Mouse (Mus musculus) CH12.LX (cell line): ENCODE measurements at regions not wholly inside any gene's neighbourhood (a gene's known extent, or its start where the extent isn't known, plus 50 kb on each side); places are given as distances from the start of the nearest gene placed in this dataset.

Experiments
- DNase-seq: peaks from one replicate; pipeline ENCODE4 v3.0.0-alpha.2; 2013; ENCODE audit errors: extremely low read depth
- H3K27ac ChIP-seq: 2 replicates; pipeline ENCODE4 v1.5.1; 2012; ENCODE audit warnings: low read depth, mild to moderate bottlenecking, control low read depth, moderate library complexity; ENCODE audit not compliant: insufficient read depth
- H3K27me3 ChIP-seq: replicated peaks from 2 replicates; pipeline ENCODE3; 2012; ENCODE audit warnings: inconsistent platforms
- H3K36me3 ChIP-seq, 2 experiments: replicated peaks in 1 of 2; 2 replicates each; pipeline versions ENCODE3 to v1.6.1; 2012; ENCODE audit warnings: inconsistent platforms in 1 of 2, low read length in 1 of 2, mild to moderate bottlenecking in 1 of 2, mixed read lengths in 1 of 2, moderate library complexity in 1 of 2; ENCODE audit not compliant: control insufficient read depth in 1 of 2, insufficient read depth in 1 of 2
- H3K4me1 ChIP-seq, 2 experiments: 2 replicates each; pipeline ENCODE4 v1.6.1; 2012; ENCODE audit warnings: inconsistent platforms in 1 of 2, moderate library complexity in 1 of 2; ENCODE audit not compliant: insufficient read depth in 2 of 2, control insufficient read depth in 1 of 2
- H3K4me2 ChIP-seq: 2 replicates; pipeline ENCODE4 v1.6.1; 2012; ENCODE audit warnings: low read depth, mild to moderate bottlenecking, control low read depth; ENCODE audit not compliant: poor library complexity, insufficient read depth, severe bottlenecking
- H3K4me3 ChIP-seq, 3 experiments: fragments of 150-350 bp in 1 of 3; sonication (generic) in 1 of 3; replicated peaks in 1 of 3; 2 replicates each; pipeline versions ENCODE3 to v1.5.1; 2011 to 2012; ENCODE audit warnings: low read depth in 2 of 3, low read length in 2 of 3, mild to moderate bottlenecking in 2 of 3, moderate library complexity in 2 of 3, control low read depth in 1 of 3, improper control_type of control experiment in 1 of 3, inconsistent platforms in 1 of 3, mixed read lengths in 1 of 3; ENCODE audit not compliant: poor library complexity in 1 of 3
- H3K79me2 ChIP-seq: replicated peaks from 2 replicates; pipeline ENCODE4 v1.6.1; 2012; ENCODE audit warnings: mild to moderate bottlenecking, moderate library complexity; ENCODE audit not compliant: control insufficient read depth, poor library complexity, insufficient read depth, severe bottlenecking; ENCODE audit errors: extremely low read depth
- H3K9ac ChIP-seq: 2 replicates; pipeline ENCODE4 v1.6.1; 2012; ENCODE audit warnings: low read depth, mild to moderate bottlenecking, control low read depth, moderate library complexity; ENCODE audit not compliant: insufficient read depth
- H3K9me3 ChIP-seq: replicated peaks from 2 replicates; pipeline ENCODE3; 2012; ENCODE audit warnings: low read length, inconsistent platforms, mixed read lengths
- BHLHE40 ChIP-seq: IDR thresholded peaks from 2 replicates; pipeline ENCODE4 v1.6.1; 2011; ENCODE audit warnings: mild to moderate bottlenecking, low read depth, low read length, improper control_type of control experiment
- CHD1 ChIP-seq: IDR thresholded peaks from 2 replicates; pipeline ENCODE4 v1.6.1; 2012; ENCODE audit warnings: low read depth, low read length, improper control_type of control experiment, inconsistent platforms
- ELF1 ChIP-seq: IDR thresholded peaks from 2 replicates; pipeline ENCODE4 v1.6.1; 2014; ENCODE audit warnings: low read depth, mild to moderate bottlenecking, inconsistent platforms, low read length, improper control_type of control experiment
- ETS1 ChIP-seq: conservative IDR thresholded peaks from 2 replicates; pipeline ENCODE4 v1.6.1; 2012; ENCODE audit warnings: low read depth, mild to moderate bottlenecking, inconsistent platforms, low read length, improper control_type of control experiment, moderate library complexity
- GABPA ChIP-seq: IDR thresholded peaks from 2 replicates; pipeline ENCODE4 v1.6.1; 2012; ENCODE audit warnings: low read depth, low read length, improper control_type of control experiment, inconsistent platforms; ENCODE audit not compliant: insufficient replicate concordance
- IRF4 ChIP-seq: IDR thresholded peaks from 2 replicates; pipeline ENCODE4 v1.6.1; 2014; ENCODE audit warnings: low read depth, mild to moderate bottlenecking, inconsistent platforms, low read length, improper control_type of control experiment
- JUND ChIP-seq: conservative IDR thresholded peaks from 2 replicates; pipeline ENCODE4 v1.6.1; 2011; ENCODE audit warnings: low read depth, low read length, improper control_type of control experiment
- MAX ChIP-seq: IDR thresholded peaks from 2 replicates; pipeline ENCODE4 v1.6.1; 2011; ENCODE audit warnings: low read length, improper control_type of control experiment
- MAZ ChIP-seq: IDR thresholded peaks from 2 replicates; pipeline ENCODE4 v1.6.1; 2012; ENCODE audit warnings: low read depth, mild to moderate bottlenecking, inconsistent platforms, low read length, improper control_type of control experiment, moderate library complexity
- MEF2A ChIP-seq: IDR thresholded peaks from 2 replicates; pipeline ENCODE4 v1.6.1; 2014; ENCODE audit warnings: low read depth, mild to moderate bottlenecking, inconsistent platforms, low read length, improper control_type of control experiment, borderline replicate concordance
- MYC ChIP-seq: IDR thresholded peaks from 2 replicates; pipeline ENCODE4 v1.6.1; 2011; ENCODE audit warnings: low read depth, mild to moderate bottlenecking, improper control_type of control experiment, low read length
- NELFE ChIP-seq: IDR thresholded peaks from 2 replicates; pipeline ENCODE4 v1.6.1; 2011; ENCODE audit warnings: low read depth, low read length, improper control_type of control experiment
- PAX5 ChIP-seq: IDR thresholded peaks from 2 replicates; pipeline ENCODE4 v1.6.1; 2012; ENCODE audit warnings: low read length, inconsistent platforms, mixed read lengths
- POLR2A ChIP-seq: IDR thresholded peaks from 2 replicates; pipeline ENCODE4 v1.6.1; 2011; ENCODE audit warnings: low read depth, mild to moderate bottlenecking, improper control_type of control experiment, low read length
- RAD21 ChIP-seq: IDR thresholded peaks from 2 replicates; pipeline ENCODE4 v1.6.1; 2011; ENCODE audit warnings: low read depth, mild to moderate bottlenecking, low read length, improper control_type of control experiment, moderate library complexity
- RCOR1 ChIP-seq: conservative IDR thresholded peaks from 2 replicates; pipeline ENCODE4 v1.6.1; 2012; ENCODE audit warnings: low read depth, mild to moderate bottlenecking, inconsistent platforms, low read length, improper control_type of control experiment
- SIN3A ChIP-seq: IDR thresholded peaks from 2 replicates; pipeline ENCODE4 v1.6.1; 2012; ENCODE audit warnings: low read length, improper control_type of control experiment, inconsistent platforms
- SMC3 ChIP-seq: IDR thresholded peaks from 2 replicates; pipeline ENCODE4 v1.6.1; 2011; ENCODE audit warnings: low read depth, low read length, improper control_type of control experiment
- TBP ChIP-seq: conservative IDR thresholded peaks from 2 replicates; pipeline ENCODE4 v1.6.1; 2011; ENCODE audit warnings: low read depth, low read length, improper control_type of control experiment
- UBTF ChIP-seq: IDR thresholded peaks from 2 replicates; pipeline ENCODE4 v1.6.1; 2012; ENCODE audit warnings: low read depth, mild to moderate bottlenecking, inconsistent platforms, low read length, improper control_type of control experiment, moderate library complexity
- USF2 ChIP-seq: conservative IDR thresholded peaks from 2 replicates; pipeline ENCODE4 v1.6.1; 2011; ENCODE audit warnings: low read depth, low read length, improper control_type of control experiment
- ZMIZ1 ChIP-seq: IDR thresholded peaks from 2 replicates; pipeline ENCODE4 v1.6.1; 2012; ENCODE audit warnings: low read depth, mild to moderate bottlenecking, inconsistent platforms, low read length, improper control_type of control experiment
- ZNF384 ChIP-seq: IDR thresholded peaks from 2 replicates; pipeline ENCODE4 v1.6.1; 2012; ENCODE audit warnings: low read depth, low read length, improper control_type of control experiment, inconsistent platforms
- dilution Hi-C: fragments of 300-500 bp; cut with MboI; formaldehyde crosslinking; loops from 2 replicates; pipeline ENCODE4 v1.14.3; 2020; ENCODE audit warnings: low sequenced_read_pairs; ENCODE audit not compliant: extremely low pct_unique_long_range_greater_than_20kb, extremely low pct_ligation_motif_present
- in situ Hi-C: fragments of 300-500 bp; cut with MboI; formaldehyde crosslinking; loops from 3 replicates; pipeline ENCODE4 v1.14.3; 2019; ENCODE audit warnings: low sequenced_read_pairs, low pct_ligation_motif_present, low pct_unique_long_range_greater_than_20kb, mixed read lengths

GRCm38 (mm10) chr14:106190721-106191120 is 84.7 kb downstream of the Trim52 start:
- dilution Hi-C loops (no loop called here), in situ Hi-C loops (no loop called here)
- H3K4me1 ChIP-seq: no peaks in the 10 kb centered on the region
- no peaks in the 10 kb centered on the region for H3K36me3 ChIP-seq
- no peak overlapping the region for H3K9ac ChIP-seq
- peaks cover 16% of the 10 kb centered on the region for H3K9me3 ChIP-seq
- no peaks in the 10 kb centered on the region for H3K27me3 ChIP-seq
- H3K79me2 ChIP-seq: no peaks in the 10 kb centered on the region
- no peak for DNase-seq
- H3K4me2 ChIP-seq: no peak overlapping the region
- H3K4me3 ChIP-seq: no peak overlapping the region
- no peak overlapping the region for H3K27ac ChIP-seq
- no peak for TF ChIP-seq MAX
- TF ChIP-seq POLR2A: no peak
- no peak for TF ChIP-seq TBP
- TF ChIP-seq CHD1: no peak
- no peak for TF ChIP-seq MYC
- no peak for TF ChIP-seq MEF2A
- no peak for TF ChIP-seq PAX5
- no peak for TF ChIP-seq ETS1
- no peak for TF ChIP-seq SMC3
- no peak for TF ChIP-seq UBTF
- no peak for TF ChIP-seq GABPA
- TF ChIP-seq RAD21: no peak
- TF ChIP-seq ZMIZ1: no peak
- no peak for TF ChIP-seq ELF1
- TF ChIP-seq USF2: no peak
- TF ChIP-seq JUND: no peak
- no peak for TF ChIP-seq NELFE
- no peak for TF ChIP-seq MAZ
- TF ChIP-seq SIN3A: no peak
- no peak for TF ChIP-seq BHLHE40

GRCm38 (mm10) chr14:106193583-106193982 is 87.6 kb downstream of the Trim52 start:
- H3K4me1 ChIP-seq: no peaks in the 10 kb centered on the region
- H3K79me2 ChIP-seq: no peaks in the 10 kb centered on the region
- no peak for DNase-seq
- peaks cover 10% of the 10 kb centered on the region for H3K9me3 ChIP-seq
- TF ChIP-seq MAX (no peak), ZMIZ1 (no peak), IRF4 (no peak), ELF1 (no peak), ZNF384 (no peak), RCOR1 (no peak), MEF2A (no peak), TBP (no peak), BHLHE40 (no peak), USF2 (no peak)
- H3K36me3 ChIP-seq: no peaks in the 10 kb centered on the region
- in situ Hi-C loops (no loop called here), dilution Hi-C loops (no loop called here)
- no peak overlapping the region for H3K4me2 ChIP-seq
- H3K9ac ChIP-seq: no peak overlapping the region
- H3K27ac ChIP-seq: no peak overlapping the region
- no peak overlapping the region for H3K4me3 ChIP-seq
- no peaks in the 10 kb centered on the region for H3K27me3 ChIP-seq
